Mouse (Mus musculus) retina, postnatal 1 day (tissue): Measurements from ENCODE around the gene Sun3.
A peak's percentile ranks its signal among the peaks of the same experiment; 100 is the strongest.

ENCODE experiments used
- DNase-seq: peaks from one replicate; pipeline ENCODE4 v3.0.0-alpha.2; 2012

The Sun3 gene

GRCm38 (mm10) chr11:9048703-9049060, at the start of gene Sun3:
TSS of gene Sun3 (minus strand) at chr11:9048991.
- no peak for DNase-seq

DNA sequence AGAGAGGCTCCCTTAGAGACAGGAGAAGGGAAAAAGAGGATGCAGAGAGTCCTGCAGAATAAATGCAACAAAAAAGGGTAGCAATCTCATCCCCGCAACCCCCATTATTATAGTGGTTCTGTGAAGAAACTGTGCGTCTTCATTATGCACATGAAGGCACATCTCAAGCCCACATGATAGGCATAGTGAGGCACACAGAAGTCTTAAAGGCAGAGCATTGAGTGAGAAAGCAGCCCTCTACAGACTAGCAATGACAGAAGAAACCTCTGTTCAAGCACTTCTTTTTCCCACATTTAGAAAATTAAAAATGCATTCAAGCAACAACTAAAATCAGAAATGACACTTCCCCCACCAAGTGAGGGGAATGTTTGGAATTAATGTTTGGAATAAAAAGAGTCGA, 27.7 kb upstream of the Sun3 start:
- DNase-seq: no peak

DNA sequence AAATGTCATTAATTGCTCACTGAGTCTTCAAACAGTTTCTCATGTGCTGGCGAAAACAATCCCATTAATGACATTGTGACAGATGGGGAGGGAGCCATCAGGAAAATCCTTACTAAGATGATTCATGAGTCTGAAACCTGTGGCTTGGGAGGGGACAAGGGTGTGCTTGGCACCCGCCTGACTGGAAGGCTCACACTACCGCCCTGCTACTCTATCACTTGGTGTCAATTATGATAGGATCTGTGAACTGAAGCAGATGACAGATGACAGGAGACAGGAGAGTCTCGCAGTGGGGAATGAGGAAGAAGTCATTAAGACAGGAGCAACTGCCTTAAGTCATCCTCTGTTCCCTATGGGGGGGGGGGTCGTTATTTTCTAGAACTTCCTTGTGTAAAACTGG, 11.7 kb upstream of the Sun3 start:
- peak; percentile 42 for DNase-seq

GRCm38 (mm10) chr11:9060029-9060428, 11.2 kb upstream of the Sun3 start:
- DNase-seq: no peak

DNA sequence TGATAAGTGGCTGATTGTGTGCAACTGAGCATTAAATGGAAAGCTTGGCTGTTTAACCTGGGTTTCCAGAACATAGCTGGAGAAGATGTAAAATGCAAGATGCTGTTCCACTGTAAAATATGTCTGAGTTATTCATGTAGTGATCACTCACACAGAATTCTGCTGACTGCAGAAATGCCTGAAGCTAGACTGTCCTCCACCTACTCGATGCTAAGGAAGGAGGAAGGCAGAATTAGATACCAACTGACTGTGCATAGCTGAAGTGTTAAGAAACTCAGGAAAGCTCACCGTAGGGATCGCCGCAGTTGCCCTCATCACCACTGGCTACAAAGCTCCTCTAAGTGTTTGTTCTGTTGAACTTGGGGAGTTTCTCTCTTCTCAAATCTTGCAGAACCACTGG, 8.9 kb upstream of the Sun3 start:
- no peak for DNase-seq

- no peak for DNase-seq
These were observed 8.1 kb upstream of the Sun3 start for GRCm38 (mm10) chr11:9056937-9057336.

- no peak for DNase-seq
These were observed 3.1 kb upstream of the Sun3 start for GRCm38 (mm10) chr11:9051895-9052294.

DNA sequence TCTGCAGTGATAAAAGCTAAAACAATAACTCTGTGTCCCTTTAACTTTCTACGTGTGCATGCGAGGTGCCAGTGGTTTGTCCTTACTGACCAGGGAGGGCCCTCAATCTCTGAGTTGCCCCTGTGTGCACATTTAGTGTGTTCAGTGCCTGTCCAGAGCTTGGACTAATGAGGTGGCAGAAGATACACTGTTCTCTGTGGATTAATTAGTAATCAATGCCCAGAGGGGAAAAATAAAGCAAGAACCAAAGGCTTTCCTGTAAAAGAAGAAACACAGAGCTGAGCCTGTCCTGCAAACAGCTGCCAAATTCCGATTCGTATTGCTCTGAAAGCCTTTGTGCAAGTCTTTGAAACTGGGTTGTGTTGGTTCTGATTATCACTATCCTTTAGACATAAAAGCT, 1.4 kb upstream of the Sun3 start:
- DNase-seq: peak; percentile 5

DNA sequence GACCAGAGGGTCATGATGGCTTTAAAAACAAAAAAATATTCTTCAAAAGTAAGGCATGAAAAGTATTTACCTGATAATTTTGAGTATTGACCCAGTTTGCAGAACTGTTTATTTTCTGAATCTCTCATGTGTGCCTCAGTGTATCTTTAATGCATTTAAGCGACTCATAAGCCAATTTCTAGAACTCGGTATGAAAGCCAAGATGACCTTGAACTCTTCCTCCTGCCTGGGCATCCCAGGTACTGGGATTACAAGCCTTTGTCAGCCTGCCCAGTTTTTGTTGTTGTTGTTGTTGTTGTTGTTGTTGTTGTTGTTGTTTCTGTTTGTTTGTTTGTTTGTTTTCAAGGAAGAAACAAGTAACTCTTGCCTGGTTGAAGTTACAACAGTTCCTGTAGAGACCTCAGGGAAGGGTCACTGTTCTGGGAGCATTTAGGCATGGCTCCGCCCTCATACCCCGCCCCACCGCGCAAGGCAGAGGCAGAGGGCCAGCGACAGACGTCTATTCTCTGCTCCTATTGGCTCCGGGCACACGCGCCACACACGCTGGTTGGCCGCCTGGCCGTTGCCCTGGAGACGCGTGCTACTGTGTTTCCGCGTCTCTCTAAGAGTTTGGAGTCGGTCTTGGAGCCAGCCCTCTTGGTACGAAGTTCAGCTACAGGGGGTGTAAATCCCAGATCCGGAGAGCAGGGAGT, 634 bp downstream of the Sun3 start, which contains the start of gene Gm11992:
Gene Gm11992 (plus strand): TSS at position 584 of the 692 bp plus-strand sequence.
- DNase-seq: peak; percentile 96

GRCm38 (mm10) chr11:9047044-9047443, 1.7 kb downstream of the Sun3 start:
- no peak for DNase-seq

GRCm38 (mm10) chr11:9046546-9046945, 2.2 kb downstream of the Sun3 start:
- no peak for DNase-seq

- no peak for DNase-seq
These were observed 17.3 kb downstream of the Sun3 start for GRCm38 (mm10) chr11:9031530-9031929.

- DNase-seq: no peak
These were observed 23.6 kb downstream of the Sun3 start for GRCm38 (mm10) chr11:9025211-9025610.

DNA sequence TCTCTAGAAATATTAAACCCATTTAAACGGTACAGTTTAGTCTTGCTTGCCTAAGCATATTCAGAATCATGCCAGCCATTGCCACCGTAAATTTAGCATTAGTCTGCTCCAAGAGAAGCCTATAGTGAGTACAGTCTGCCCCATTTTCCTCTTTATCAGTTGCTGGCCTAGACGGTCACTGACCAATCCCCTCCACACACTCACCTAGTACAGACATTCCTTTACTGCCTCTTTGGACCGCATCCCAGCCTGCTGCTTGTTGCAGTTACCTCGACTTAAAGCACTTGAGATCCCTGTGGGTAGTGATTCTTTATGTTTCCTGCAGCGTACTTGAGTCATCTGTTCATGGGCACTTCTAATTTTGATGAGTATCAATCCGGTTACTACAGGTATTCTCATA, 24.0 kb downstream of the Sun3 start:
- DNase-seq: no peak

DNA sequence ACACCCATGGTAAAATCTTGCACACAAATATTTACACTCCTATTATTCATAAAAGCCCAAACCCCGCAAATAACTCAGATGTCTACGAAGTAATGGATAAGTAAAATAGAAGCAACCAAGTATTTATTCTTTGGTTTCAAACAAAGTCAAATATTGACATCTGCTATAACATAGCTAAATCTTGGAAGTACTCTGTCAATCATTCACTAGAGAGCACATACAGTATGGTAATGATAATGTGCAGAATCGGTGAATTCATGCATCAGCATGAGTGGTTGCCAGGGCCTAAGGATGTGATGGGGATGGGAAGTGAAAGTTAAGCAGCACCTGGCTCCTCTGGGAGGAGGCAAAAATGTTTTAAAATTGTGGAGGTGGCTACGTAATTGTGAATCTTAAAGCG, 28.6 kb downstream of the Sun3 start:
- no peak for DNase-seq

DNA sequence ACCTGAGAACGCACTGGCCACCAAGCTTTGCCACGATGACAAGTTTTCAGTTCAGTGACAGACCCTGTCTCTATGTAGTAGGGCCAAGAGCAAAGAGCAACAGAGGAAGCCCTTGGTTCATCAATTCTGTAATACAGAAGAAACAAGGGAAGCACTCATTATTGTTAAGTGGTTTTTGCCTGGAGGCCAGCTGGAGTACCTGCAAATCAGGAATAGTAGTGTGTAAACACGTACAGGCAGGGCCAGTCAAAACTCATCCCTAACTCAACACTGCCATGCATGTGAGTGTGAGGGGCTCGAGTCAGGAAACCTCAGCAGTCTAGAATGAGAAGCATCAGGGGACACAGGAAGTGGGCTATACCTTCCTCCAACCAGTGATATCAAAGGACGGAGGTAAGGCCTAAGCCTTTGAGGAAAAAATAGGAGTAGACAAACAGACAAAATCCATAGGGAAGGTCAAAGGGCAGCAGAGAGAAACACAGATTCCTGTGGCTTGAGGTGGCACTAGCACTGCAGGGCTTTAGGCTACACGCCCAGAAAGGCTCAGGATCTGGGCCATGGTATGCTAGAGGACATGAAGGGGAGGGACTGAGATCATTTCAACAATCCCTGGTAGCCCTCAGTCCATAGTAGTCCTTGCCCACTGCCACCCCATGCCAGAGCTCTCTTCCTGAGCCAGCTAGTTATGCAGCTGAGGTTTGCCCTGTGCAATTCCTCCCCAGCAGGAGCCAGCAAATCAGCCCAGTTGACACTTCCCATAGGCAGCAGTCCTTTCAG, 30.1 kb downstream of the Sun3 start:
- DNase-seq: no peak

GRCm38 (mm10) chr11:9014740-9015139, 34.1 kb downstream of the Sun3 start:
- no peak for DNase-seq

- DNase-seq: no peak
These were observed 37.4 kb downstream of the Sun3 start for GRCm38 (mm10) chr11:9011348-9011747.

GRCm38 (mm10) chr11:9010853-9011339, 37.9 kb downstream of the Sun3 start, which contains the start of gene Hus1:
TSS of gene Hus1 (minus strand) at chr11:9011191.
- DNase-seq: peak; percentile 92

GRCm38 (mm10) chr11:9010416-9010815, 38.4 kb downstream of the Sun3 start:
- DNase-seq: no peak

DNA sequence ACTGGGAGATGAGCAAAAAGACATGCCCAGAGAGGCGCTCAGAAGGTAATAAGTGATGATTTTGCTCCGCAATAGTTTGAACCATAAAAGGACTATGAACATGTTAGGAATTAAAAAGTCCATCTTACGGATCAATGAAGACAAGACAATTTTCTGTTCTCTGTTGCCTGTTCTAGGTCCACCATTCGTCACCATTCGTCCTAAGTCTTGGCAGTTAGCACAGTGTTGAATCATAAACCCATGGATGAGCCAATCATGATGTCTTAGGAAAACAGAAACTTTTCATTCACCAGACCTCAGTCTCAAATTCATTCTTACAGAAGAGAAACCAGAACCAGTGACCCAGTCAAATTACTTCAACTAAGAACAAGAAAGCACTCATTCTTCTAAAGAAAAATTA, 40.0 kb downstream of the Sun3 start:
- DNase-seq: no peak

- DNase-seq: no peak
These were observed 60.7 kb downstream of the Sun3 start for GRCm38 (mm10) chr11:8988084-8988483.

GRCm38 (mm10) chr11:8986058-8986457, 62.7 kb downstream of the Sun3 start:
- DNase-seq: no peak

GRCm38 (mm10) chr11:8983237-8983861, 65.4 kb downstream of the Sun3 start:
- peak; percentile 85 for DNase-seq
